Mouse (Mus musculus): Measurements from ENCODE around the gene Vopp1. TPM values are rescaled to one million over a fixed set of nuclear protein-coding genes. Genes with fewer than 3 reads are reported as not detected.

Gene Vopp1
- polyA plus RNA-seq, 1 experiment from 2014 or later: 45.7 TPM

GRCm38 (mm10) chr6:57711726-57712125 lies 113.2 kb downstream of the Vopp1 start:
- Histone ChIP-seq H3K36me3 (ENCODE audit: insufficient read depth, low read length) (peaks cover 4% of the 10 kb centered on the region; the same call in 1 of the 2 replicates), H3K27me3 (ENCODE audit: insufficient read depth, low read length) (no peaks in the 10 kb centered on the region), H3K4me3 (ENCODE audit: low read length) (no peak overlapping the region), H3K4me2 (replicated peaks; ENCODE audit: low read depth, low read length) (no peak overlapping the region), H3K4me1 (ENCODE audit: insufficient read depth, low read length) (no peaks in the 10 kb centered on the region), H3K9me3 (ENCODE audit: low read length) (no peaks in the 10 kb centered on the region), H3K9ac (replicated peaks; ENCODE audit: low read length) (no peak overlapping the region), H3K27ac (ENCODE audit: low read length) (no peak overlapping the region)
- peak; percentile 42; the same call in 1 of the 2 replicates for ATAC-seq (ENCODE audit: low FRiP score, low TSS enrichment)
- 6% methylated on average over 1 of the region's 1 CpGs for WGBS

GRCm38 (mm10) chr6:57706721-57707120 lies 118.2 kb downstream of the Vopp1 start:
- no peak overlapping the region for H3K4me2 ChIP-seq (replicated peaks; ENCODE audit: low read depth, low read length)
- H3K36me3 ChIP-seq (ENCODE audit: insufficient read depth, low read length): no peaks in the 10 kb centered on the region
- H3K27me3 ChIP-seq (ENCODE audit: insufficient read depth, low read length): no peaks in the 10 kb centered on the region
- no peak overlapping the region for H3K4me3 ChIP-seq (ENCODE audit: low read length)
- ATAC-seq (ENCODE audit: low FRiP score, low TSS enrichment): no peak
- no peak overlapping the region for H3K27ac ChIP-seq (ENCODE audit: low read length)
- peaks cover 8% of the 10 kb centered on the region for H3K4me1 ChIP-seq (ENCODE audit: insufficient read depth, low read length)
- no peak overlapping the region for H3K9ac ChIP-seq (replicated peaks; ENCODE audit: low read length)
- 100% methylated on average over 1 of the region's 1 CpGs for WGBS
- H3K9me3 ChIP-seq (ENCODE audit: low read length): no peaks in the 10 kb centered on the region

GRCm38 (mm10) chr6:57703703-57704102 lies 121.3 kb downstream of the Vopp1 start:
- ATAC-seq (ENCODE audit: low FRiP score, low TSS enrichment): peak; percentile 29; the same call in 1 of the 2 replicates
- H3K27ac ChIP-seq (ENCODE audit: low read length): peak overlapping the region; percentile 98; the same call in 1 of the 2 replicates
- 26% methylated on average over 2 of the region's 2 CpGs for WGBS

GRCm38 (mm10) chr6:57702743-57703499 lies 122.0 kb downstream of the Vopp1 start:
- Histone ChIP-seq H3K27ac (ENCODE audit: low read length) (peak overlapping the region; percentile 98), H3K36me3 (ENCODE audit: insufficient read depth, low read length) (no peaks in the 10 kb centered on the region), H3K4me2 (replicated peaks; ENCODE audit: low read depth, low read length) (peak overlapping the region; percentile 78), H3K9me3 (ENCODE audit: low read length) (no peaks in the 10 kb centered on the region), H3K4me1 (ENCODE audit: insufficient read depth, low read length) (peaks cover 10% of the 10 kb centered on the region), H3K4me3 (ENCODE audit: low read length) (peak overlapping the region; percentile 89), H3K27me3 (ENCODE audit: insufficient read depth, low read length) (no peaks in the 10 kb centered on the region), H3K9ac (replicated peaks; ENCODE audit: low read length) (peak overlapping the region; percentile 94)
- ATAC-seq (ENCODE audit: low FRiP score, low TSS enrichment): peak; percentile 99
- under 1% methylated on average over 59 of the region's 59 CpGs for WGBS

More at GRCm38 (mm10) chr6:57703703-57704102, 121.3 kb downstream of the Vopp1 start:
- H3K4me3 ChIP-seq (ENCODE audit: low read length): peak overlapping the region; percentile 89
- no peaks in the 10 kb centered on the region for H3K27me3 ChIP-seq (ENCODE audit: insufficient read depth, low read length)
- H3K9ac ChIP-seq (replicated peaks; ENCODE audit: low read length): peak overlapping the region; percentile 94
- H3K4me1 ChIP-seq (ENCODE audit: insufficient read depth, low read length): peaks cover 10% of the 10 kb centered on the region
- peak overlapping the region; percentile 78 for H3K4me2 ChIP-seq (replicated peaks; ENCODE audit: low read depth, low read length)
- H3K36me3 ChIP-seq (ENCODE audit: insufficient read depth, low read length): no peaks in the 10 kb centered on the region
- no peaks in the 10 kb centered on the region for H3K9me3 ChIP-seq (ENCODE audit: low read length)

GRCm38 (mm10) chr6:57702376-57702742 lies 122.6 kb downstream of the Vopp1 start, which contains the start of gene Lancl2:
TSS of gene Lancl2 (plus strand) at chr6:57702540.
- WGBS: 0% methylated on average over 10 of the region's 10 CpGs
- peak; percentile 27 for ATAC-seq (ENCODE audit: low FRiP score, low TSS enrichment)

GRCm38 (mm10) chr6:57701686-57702085 lies 123.3 kb downstream of the Vopp1 start:
- WGBS: 69% methylated on average over 4 of the region's 4 CpGs
- Histone ChIP-seq H3K9me3 (ENCODE audit: low read length) (no peaks in the 10 kb centered on the region), H3K4me3 (ENCODE audit: low read length) (no peak overlapping the region), H3K9ac (replicated peaks; ENCODE audit: low read length) (no peak overlapping the region), H3K4me1 (ENCODE audit: insufficient read depth, low read length) (peaks cover 10% of the 10 kb centered on the region), H3K36me3 (ENCODE audit: insufficient read depth, low read length) (no peaks in the 10 kb centered on the region), H3K27ac (ENCODE audit: low read length) (no peak overlapping the region), H3K27me3 (ENCODE audit: insufficient read depth, low read length) (no peaks in the 10 kb centered on the region), H3K4me2 (replicated peaks; ENCODE audit: low read depth, low read length) (peak overlapping the region; percentile 78; the same call in 1 of the 2 replicates)
- no peak for ATAC-seq (ENCODE audit: low FRiP score, low TSS enrichment)

More at GRCm38 (mm10) chr6:57702376-57702742, 122.6 kb downstream of the Vopp1 start, which contains the start of gene Lancl2:
- no peaks in the 10 kb centered on the region for H3K36me3 ChIP-seq (ENCODE audit: insufficient read depth, low read length)
- H3K9me3 ChIP-seq (ENCODE audit: low read length): no peaks in the 10 kb centered on the region
- H3K4me2 ChIP-seq (replicated peaks; ENCODE audit: low read depth, low read length): peak within 1 kb of the TSS; percentile 78
- H3K27me3 ChIP-seq (ENCODE audit: insufficient read depth, low read length): no peaks in the 10 kb centered on the region
- H3K9ac ChIP-seq (replicated peaks; ENCODE audit: low read length): peak within 1 kb of the TSS; percentile 94
- H3K4me1 ChIP-seq (ENCODE audit: insufficient read depth, low read length): peaks cover 10% of the 10 kb centered on the region
- peak within 1 kb of the TSS; percentile 98 for H3K27ac ChIP-seq (ENCODE audit: low read length)
- peak within 1 kb of the TSS; percentile 89 for H3K4me3 ChIP-seq (ENCODE audit: low read length)

- Histone ChIP-seq H3K9me3 (ENCODE audit: low read length) (peaks cover 4% of the 10 kb centered on the region; the same call in 1 of the 2 replicates), H3K9ac (replicated peaks; ENCODE audit: low read length) (no peak overlapping the region), H3K4me3 (ENCODE audit: low read length) (no peak overlapping the region), H3K4me1 (ENCODE audit: insufficient read depth, low read length) (peaks cover 12% of the 10 kb centered on the region), H3K4me2 (replicated peaks; ENCODE audit: low read depth, low read length) (no peak overlapping the region), H3K36me3 (ENCODE audit: insufficient read depth, low read length) (peaks cover 14% of the 10 kb centered on the region), H3K27me3 (ENCODE audit: insufficient read depth, low read length) (no peaks in the 10 kb centered on the region), H3K27ac (ENCODE audit: low read length) (no peak overlapping the region)
- ATAC-seq (ENCODE audit: low FRiP score, low TSS enrichment): no peak
- 70% methylated on average over 3 of the region's 3 CpGs for WGBS
Observed at GRCm38 (mm10) chr6:57693116-57693515, 131.8 kb downstream of the Vopp1 start.

- Histone ChIP-seq H3K4me3 (ENCODE audit: low read length) (peak within 1 kb of the TSS; percentile 83), H3K9me3 (ENCODE audit: low read length) (peaks cover 7% of the 10 kb centered on the region), H3K27me3 (ENCODE audit: insufficient read depth, low read length) (no peaks in the 10 kb centered on the region), H3K9ac (replicated peaks; ENCODE audit: low read length) (peak within 1 kb of the TSS; percentile 91), H3K4me2 (replicated peaks; ENCODE audit: low read depth, low read length) (peak within 1 kb of the TSS; percentile 81), H3K4me1 (ENCODE audit: insufficient read depth, low read length) (peaks cover 12% of the 10 kb centered on the region), H3K36me3 (ENCODE audit: insufficient read depth, low read length) (peaks cover 23% of the 10 kb centered on the region), H3K27ac (ENCODE audit: low read length) (peak within 1 kb of the TSS; percentile 99)
- WGBS: 0% methylated on average over 52 of the region's 52 CpGs
- peak; percentile 99 for ATAC-seq (ENCODE audit: low FRiP score, low TSS enrichment)
Observed at GRCm38 (mm10) chr6:57691467-57692261, 133.3 kb downstream of the Vopp1 start, which contains the start of gene Pyurf. TSS of gene Pyurf (minus strand) at chr6:57692078.

GRCm38 (mm10) chr6:57684156-57684555 lies 140.8 kb downstream of the Vopp1 start:
- H3K27ac ChIP-seq (ENCODE audit: low read length): no peak overlapping the region
- H3K9ac ChIP-seq (replicated peaks; ENCODE audit: low read length): no peak overlapping the region
- no peak for ATAC-seq (ENCODE audit: low FRiP score, low TSS enrichment)
- H3K4me2 ChIP-seq (replicated peaks; ENCODE audit: low read depth, low read length): no peak overlapping the region
- H3K36me3 ChIP-seq (ENCODE audit: insufficient read depth, low read length): peaks cover 40% of the 10 kb centered on the region
- peaks cover 14% of the 10 kb centered on the region for H3K9me3 ChIP-seq (ENCODE audit: low read length)
- WGBS: 95% methylated on average over 1 of the region's 1 CpGs
- H3K4me1 ChIP-seq (ENCODE audit: insufficient read depth, low read length): no peaks in the 10 kb centered on the region
- no peak overlapping the region for H3K4me3 ChIP-seq (ENCODE audit: low read length)
- no peaks in the 10 kb centered on the region for H3K27me3 ChIP-seq (ENCODE audit: insufficient read depth, low read length)

All from kidney, embryonic 16.5 days (tissue).